ENCODE assay signal across 21 mouse cellular contexts in genomic region chr15:28047711-28048110, GRCm38 (mm10). TPM values are rescaled to one million over a fixed set of nuclear protein-coding genes. Genes with fewer than 3 reads are reported as not detected.
DNase-seq lines count a peak whose midpoint lies in the region; ATAC-seq and TF ChIP-seq lines count a peak whose summit lies in the region.
"Had no signal": no experiment of that assay in that cellular context is flagged by ENCODE, and none has a peak within 500 bp of the region (broad histone marks: within the 10 kb centered on the region; RNA-seq: fewer than 3 reads in every experiment).

No protein-coding gene starts in this region.

- H3K9ac ChIP-seq in kidney, postnatal 0 days (ENCODE audit: low read depth, low read length) = no peak overlapping the region
- H3K9ac ChIP-seq: embryonic facial prominence, embryonic 12.5 days; hindbrain, embryonic 12.5 days had no signal

- H3K27ac ChIP-seq in kidney, postnatal 0 days = no peak overlapping the region
- no peak overlapping the region for H3K27ac ChIP-seq in embryonic facial prominence, embryonic 10.5 days (replicated peaks)
- H3K27ac ChIP-seq: embryonic facial prominence, embryonic 12.5 days; heart, embryonic 10.5 days; hindbrain, embryonic 12.5 days had no signal

- H3K4me1 ChIP-seq in kidney, postnatal 0 days (replicated peaks; ENCODE audit: insufficient read depth, low read length) = no peaks in the 10 kb centered on the region; the same call in 1 of the 2 replicates
- peaks cover 22% of the 10 kb centered on the region for H3K4me1 ChIP-seq in embryonic facial prominence, embryonic 10.5 days

- no peaks in the 10 kb centered on the region for H3K27me3 ChIP-seq in kidney, postnatal 0 days (ENCODE audit: insufficient read depth, low read length)
- no peaks in the 10 kb centered on the region for H3K27me3 ChIP-seq in embryonic facial prominence, embryonic 10.5 days (replicated peaks; ENCODE audit: low read depth, poor library complexity, severe bottlenecking)
- H3K27me3 ChIP-seq: embryonic facial prominence, embryonic 12.5 days; hindbrain, embryonic 12.5 days had no signal

- WGBS in kidney, postnatal 0 days = 37% methylated on average over 3 of the region's 3 CpGs
- WGBS in embryonic facial prominence, embryonic 10.5 days = 90% methylated on average over 3 of the region's 3 CpGs

- no peak overlapping the region for H3K4me2 ChIP-seq in kidney, postnatal 0 days (ENCODE audit: low read length)
- H3K4me2 ChIP-seq: embryonic facial prominence, embryonic 12.5 days; hindbrain, embryonic 12.5 days had no signal

- no peak overlapping the region for H3K4me3 ChIP-seq in kidney, postnatal 0 days (replicated peaks; ENCODE audit: low read depth, low read length)
- H3K4me3 ChIP-seq in embryonic facial prominence, embryonic 10.5 days = no peak overlapping the region
- H3K4me3 ChIP-seq: embryonic facial prominence, embryonic 12.5 days; heart, embryonic 10.5 days; hindbrain, embryonic 12.5 days had no signal

- H3K9me3 ChIP-seq in kidney, postnatal 0 days (replicated peaks; ENCODE audit: low read length) = no peaks in the 10 kb centered on the region
- no peaks in the 10 kb centered on the region for H3K9me3 ChIP-seq in embryonic facial prominence, embryonic 10.5 days
- H3K9me3 ChIP-seq: embryonic facial prominence, embryonic 12.5 days; heart, embryonic 10.5 days; hindbrain, embryonic 12.5 days had no signal

- no peak for ATAC-seq in kidney, postnatal 0 days (replicated peaks; ENCODE audit: low FRiP score, low read depth)
- ATAC-seq: forebrain, embryonic 16.5 days; hindbrain, embryonic 16.5 days; inflammation-experienced regulatory T-cells, adult 6 months had no signal

- no peak for TF ChIP-seq CTCF in kidney, postnatal 0 days (IDR thresholded peaks at IDR 0.05; ENCODE audit: low read depth)

- DNase-seq in heart, adult 11 months = peak; percentile 57
- DNase-seq in heart, adult 18-20 months = no peak
- peak; percentile 19 for DNase-seq in kidney, postnatal 0 days (ENCODE audit: low spot score)
- DNase-seq in kidney, adult 11 months = no peak
- peak; percentile 67 for DNase-seq in adrenal gland, adult 8-10 months
- DNase-seq in adrenal gland, postnatal 36 days = peak; percentile 52 to 65
- DNase-seq in embryonic facial prominence, embryonic 10.5 days (ENCODE audit: low spot score) = no peak
- no peak for DNase-seq in frontal cortex, postnatal 25 days (ENCODE audit: low spot score in 2 of 2)
- DNase-seq: cerebellum, adult 11 months; cerebellum, adult 8-10 months; cerebellum, postnatal 14 days; embryo, embryonic 11 days; gastrocnemius, postnatal 14 days; heart, postnatal 10 days; heart, postnatal 4 days had no signal

- no peaks in the 10 kb centered on the region for H3K36me3 ChIP-seq in kidney, postnatal 0 days (ENCODE audit: insufficient read depth, low read length)
- no peaks in the 10 kb centered on the region for H3K36me3 ChIP-seq in embryonic facial prominence, embryonic 10.5 days (replicated peaks)
- H3K36me3 ChIP-seq: embryonic facial prominence, embryonic 12.5 days; heart, embryonic 10.5 days; hindbrain, embryonic 12.5 days had no signal

RNA-seq across cellular contexts. Expression of gene Trio, which starts 22.1 kb away (rescaled TPM):
- total RNA-seq in heart, adult 18-20 months (2021) = 10 to 100 TPM; 40.2 to 41.5 TPM
- 17.4 and 19.9 TPM in 2 replicates for polyA plus RNA-seq in kidney, postnatal 0 days (2015; fragmentation: Nextera tagmentation; extraction: Ambion mirVana)
- 10 to 100 TPM; 57.9 to 84.0 (median 69.8) TPM for total RNA-seq in adrenal gland, adult 8-10 months (2022)
- 10 to 100 TPM; 63.2 to 68.9 TPM for total RNA-seq in adrenal gland, postnatal 36 days (2021)
- polyA plus RNA-seq in embryonic facial prominence, embryonic 10.5 days (2016; fragmentation: Nextera tagmentation; extraction: Ambion mirVana) = 24.8 and 28.8 TPM in 2 replicates

Comparison
In these comparisons a context has a peak if more than half of its experiments do, and no peak if none do; other contexts are left out.
1. DNase-seq: peak in heart, adult 11 months (single experiment), kidney, postnatal 0 days (single experiment), adrenal gland, adult 8-10 months (single experiment) and adrenal gland, postnatal 36 days (2 of 2); none in heart, adult 18-20 months (0 of 2), kidney, adult 11 months (single experiment), embryonic facial prominence, embryonic 10.5 days (single experiment) and frontal cortex, postnatal 25 days (0 of 2).